Mouse (Mus musculus): ENCODE results near the gene Tprgl. TPM values are rescaled to one million over a fixed set of nuclear protein-coding genes. Genes with fewer than 3 reads are reported as not detected.

The Tprgl gene
- polyA plus RNA-seq, 1 experiment from 2014 or later = 148 TPM

- Histone ChIP-seq H3K4me3 (ENCODE audit: low read length) (no peak overlapping the region), H3K27ac (ENCODE audit: low read length) (no peak overlapping the region), H3K9me3 (ENCODE audit: control insufficient read depth, low read length) (no peaks in the 10 kb centered on the region), H3K27me3 (ENCODE audit: control insufficient read depth, insufficient read depth, low read depth, low read length) (no peaks in the 10 kb centered on the region), H3K9ac (ENCODE audit: low read length) (no peak overlapping the region), H3K4me2 (ENCODE audit: low read depth, low read length) (no peak overlapping the region), H3K36me3 (ENCODE audit: control insufficient read depth, insufficient read depth, low read length) (no peaks in the 10 kb centered on the region), H3K4me1 (replicated peaks; ENCODE audit: control insufficient read depth, insufficient read depth, low read length) (no peaks in the 10 kb centered on the region)
- no peak for ATAC-seq (ENCODE audit: low read depth)
- 72% methylated on average over 11 of the region's 11 CpGs for WGBS
Observed at GRCm38 (mm10) chr4:154109850-154110243, 50.6 kb downstream of the Tprgl start.

GRCm38 (mm10) chr4:154109216-154109849 is 51.1 kb downstream of the Tprgl start:
- peak; percentile 29; the same call in 1 of the 2 replicates for ATAC-seq (ENCODE audit: low read depth)
- Histone ChIP-seq H3K4me2 (ENCODE audit: low read depth, low read length) (no peak overlapping the region), H3K4me3 (ENCODE audit: low read length) (no peak overlapping the region), H3K9ac (ENCODE audit: low read length) (no peak overlapping the region), H3K4me1 (replicated peaks; ENCODE audit: control insufficient read depth, insufficient read depth, low read length) (no peaks in the 10 kb centered on the region), H3K9me3 (ENCODE audit: control insufficient read depth, low read length) (no peaks in the 10 kb centered on the region), H3K27me3 (ENCODE audit: control insufficient read depth, insufficient read depth, low read depth, low read length) (no peaks in the 10 kb centered on the region), H3K36me3 (ENCODE audit: control insufficient read depth, insufficient read depth, low read length) (no peaks in the 10 kb centered on the region), H3K27ac (ENCODE audit: low read length) (no peak overlapping the region)
- WGBS = 33% methylated on average over 18 of the region's 18 CpGs

Other genes with a start within 250 kb of the Tprgl start
- gene A430005L14Rik, start 203.4 kb downstream of the Tprgl start, polyA plus RNA-seq (2015; fragmentation: Nextera tagmentation; extraction: Ambion mirVana) = 81.8 and 85.5 TPM in 2 replicates
- gene Dffb, start 185.5 kb downstream of the Tprgl start, polyA plus RNA-seq (2015; fragmentation: Nextera tagmentation; extraction: Ambion mirVana) = 12.4 and 13.6 TPM in 2 replicates
- 16.1 and 17.3 TPM in 2 replicates for gene Cep104, start 185.5 kb downstream of the Tprgl start, polyA plus RNA-seq (2015; fragmentation: Nextera tagmentation; extraction: Ambion mirVana)
- gene Lrrc47, start 148.9 kb downstream of the Tprgl start, polyA plus RNA-seq (2015; fragmentation: Nextera tagmentation; extraction: Ambion mirVana) = 12.2 and 12.8 TPM in 2 replicates
- 42.5 and 44.7 TPM in 2 replicates for gene Smim1, start 134.4 kb downstream of the Tprgl start, polyA plus RNA-seq (2015; fragmentation: Nextera tagmentation; extraction: Ambion mirVana)
- gene Ccdc27, start 118.0 kb downstream of the Tprgl start, polyA plus RNA-seq (2015; fragmentation: Nextera tagmentation; extraction: Ambion mirVana) = not detected in 2 replicates
- gene Trp73, start 20.5 kb downstream of the Tprgl start, polyA plus RNA-seq (2015; fragmentation: Nextera tagmentation; extraction: Ambion mirVana) = 3.4 and 5.2 TPM in 2 replicates
- gene Wrap73, start 18.3 kb downstream of the Tprgl start, polyA plus RNA-seq (2015; fragmentation: Nextera tagmentation; extraction: Ambion mirVana) = 36.0 and 39.2 TPM in 2 replicates
- gene Megf6, start 10.1 kb upstream of the Tprgl start, polyA plus RNA-seq (2015; fragmentation: Nextera tagmentation; extraction: Ambion mirVana) = 23.4 and 28.2 TPM in 2 replicates
- 25.4 and 26.0 TPM in 2 replicates for gene Arhgef16, start 141.0 kb upstream of the Tprgl start, polyA plus RNA-seq (2015; fragmentation: Nextera tagmentation; extraction: Ambion mirVana)
- gene B230104I21Rik, start 175.5 kb upstream of the Tprgl start, polyA plus RNA-seq (2015; fragmentation: Nextera tagmentation; extraction: Ambion mirVana) = not detected in 2 replicates